Mouse (Mus musculus): ENCODE data around the gene Atp5j2.

DNA sequence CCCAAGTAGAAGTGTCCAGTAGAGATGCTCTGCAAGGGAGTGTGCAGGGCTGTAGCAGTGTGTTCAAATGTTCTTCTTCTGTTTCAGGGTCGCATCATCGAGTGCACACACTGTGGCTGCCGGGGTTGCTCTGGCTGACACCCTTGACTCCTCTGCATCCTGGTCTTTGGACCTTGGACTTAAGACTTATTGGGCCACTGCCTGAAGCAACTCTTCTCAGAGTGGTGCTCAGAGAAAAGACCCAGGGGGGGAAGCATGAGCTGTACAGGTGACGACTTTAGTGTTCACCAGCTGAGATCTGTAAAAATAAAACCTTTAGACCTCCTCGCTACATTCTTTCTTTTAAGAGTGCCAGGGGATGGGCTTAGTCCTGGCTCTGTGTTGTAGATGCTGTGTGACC, 44.1 kb downstream of the Atp5j2 start:
- TF ChIP-seq GATA1 (IDR thresholded peaks at IDR 0.05; ENCODE audit: low read length): no peak
- no peak for TF ChIP-seq TAL1 (IDR thresholded peaks at IDR 0.05; ENCODE audit: low read length)
